Mouse (Mus musculus) erythroblast, embryonic 14.5 days (primary cell): ENCODE results near the gene Serpina3i.

ENCODE experiments used
- GATA1 ChIP-seq: IDR thresholded peaks from 2 replicates; pipeline ENCODE4 v1.6.1; 2012; ENCODE audit warnings: low read length, inconsistent platforms, mixed read lengths
- TAL1 ChIP-seq: IDR thresholded peaks from 3 replicates; pipeline ENCODE4 v1.6.1; 2012; ENCODE audit warnings: low read length, inconsistent platforms, mixed read lengths

GRCm38 (mm10) chr12:104224598-104225300 lies 38.2 kb upstream of the Serpina3i start:
- TF ChIP-seq GATA1 = no peak
- no peak for TF ChIP-seq TAL1
